Mouse (Mus musculus) liver, embryonic 14.5 days (tissue): ENCODE measurements around the gene Ankrd52. TPM values are rescaled to one million over a fixed set of nuclear protein-coding genes. Genes with fewer than 3 reads are reported as not detected.

Experiments used
- ATAC-seq: fragments of 200-750 bp; cut with Nextera tagmentation; 2 replicates; pipeline ENCODE4 v1.8.0; 2017; ENCODE audit warnings: moderate number of reproducible peaks, mild to moderate bottlenecking, moderate library complexity; ENCODE audit not compliant: insufficient read depth
- DNase-seq, 3 experiments: peaks; one replicate each; pipeline ENCODE4 v3.0.0-alpha.2; 2012 to 2013; ENCODE audit warnings: low read depth in 3 of 3, low spot score in 3 of 3
- H3K27ac ChIP-seq: fragments of 300-500 bp; sonication (generic); 2 replicates; pipeline ENCODE4 v1.5.1; 2014; ENCODE audit warnings: moderate library complexity, mild to moderate bottlenecking, control low read depth, inconsistent platforms
- H3K27me3 ChIP-seq: fragments of 300-500 bp; sonication (generic); 2 replicates; pipeline ENCODE4 v1.6.1; 2014; ENCODE audit warnings: mild to moderate bottlenecking, low read length, moderate library complexity; ENCODE audit not compliant: control insufficient read depth, insufficient read depth
- H3K36me3 ChIP-seq: fragments of 300-500 bp; sonication (generic); replicated peaks from 2 replicates; pipeline ENCODE4 v1.6.1; 2014; ENCODE audit warnings: low read depth; ENCODE audit not compliant: control insufficient read depth, insufficient read depth
- H3K4me1 ChIP-seq, 2 experiments: fragments of 200-500 bp in 1 of 2; fragments of 300-500 bp in 1 of 2; sonication (generic) in 1 of 2; replicated peaks; 2 replicates each; pipeline ENCODE4 v1.6.1; 2012 to 2014; ENCODE audit warnings: antibody characterized with exemption in 1 of 2, inconsistent platforms in 1 of 2, low read length in 1 of 2; ENCODE audit not compliant: control insufficient read depth in 2 of 2, insufficient read depth in 2 of 2
- H3K4me2 ChIP-seq: fragments of 300-500 bp; sonication (generic); 2 replicates; pipeline ENCODE4 v1.6.1; 2014; ENCODE audit warnings: low read depth, mild to moderate bottlenecking, control low read depth, moderate library complexity
- H3K4me3 ChIP-seq, 2 experiments: fragments of 200-500 bp in 1 of 2; fragments of 300-500 bp in 1 of 2; sonication (generic) in 1 of 2; 2 replicates each; pipeline ENCODE4 v1.5.1; 2012 to 2014; ENCODE audit warnings: low read depth in 2 of 2, low read length in 2 of 2, mild to moderate bottlenecking in 2 of 2, control low read depth in 1 of 2, inconsistent platforms in 1 of 2, moderate library complexity in 1 of 2; ENCODE audit not compliant: insufficient read depth in 1 of 2
- H3K9ac ChIP-seq: fragments of 300-500 bp; sonication (generic); replicated peaks from 2 replicates; pipeline ENCODE4 v1.6.1; 2014; ENCODE audit warnings: mild to moderate bottlenecking, control low read depth, moderate library complexity
- H3K9me3 ChIP-seq: fragments of 300-500 bp; sonication (generic); 2 replicates; pipeline ENCODE4 v1.6.1; 2016; ENCODE audit warnings: low read length, mixed read lengths; ENCODE audit not compliant: control insufficient read depth
- CTCF ChIP-seq: IDR thresholded peaks from 2 replicates; pipeline ENCODE4 v1.5.1; 2016; ENCODE audit warnings: antibody characterized with exemption, low read depth, control low read depth
- EP300 ChIP-seq: IDR thresholded peaks from 2 replicates; pipeline ENCODE4 v1.6.1; 2016; ENCODE audit warnings: antibody characterized with exemption, low read depth
- WGBS: fragments of 180-500 bp; shearing (Covaris S2); extraction: QIAGEN DNeasy Blood & Tissue Kit; methylation state at CpG from one replicate; pipeline ENCODE4 v1.1.7; 2014; ENCODE audit not compliant: insufficient replicate concordance; 5-methylcytosine and 5-hydroxymethylcytosine counted together
- polyA plus RNA-seq, 2 experiments: library from polyadenylated mRNA; depleted of rRNA in 1 of 2; stranded (reverse) in 1 of 2; unstranded in 1 of 2; fragments of >200 nt; fragmentation: Nextera tagmentation in 1 of 2; extraction: Ambion mirVana in 1 of 2; gene quantifications; 2 replicates each; pipeline versions ENCODE4 v1.2.1 to v1.2.3; 2012 to 2014

The Ankrd52 gene
- polyA plus RNA-seq, 2 experiments, result 4.3 to 7.4 TPM

- 26% methylated on average over 3 of the region's 3 CpGs for WGBS
- peak overlapping the region; percentile 95 for H3K9ac ChIP-seq
- peaks cover 6% of the 10 kb centered on the region; the same call in 1 of the 2 replicates for H3K36me3 ChIP-seq
- peak; percentile 85 for TF ChIP-seq EP300
- TF ChIP-seq CTCF, result no peak
- no peaks in the 10 kb centered on the region for H3K27me3 ChIP-seq
- H3K4me3 ChIP-seq, result peak overlapping the region; percentile 68 to 81
- H3K4me2 ChIP-seq, result peak overlapping the region; percentile 80
- peaks cover 52 to 56% of the 10 kb centered on the region in 2 experiments for H3K4me1 ChIP-seq
- ATAC-seq (peak; percentile 32), DNase-seq (peak; percentile 70 to 73 (median 70))
- H3K27ac ChIP-seq, result peak overlapping the region; percentile 86
- H3K9me3 ChIP-seq, result no peaks in the 10 kb centered on the region
Observed at GRCm38 (mm10) chr10:128336597-128336996, 40.3 kb upstream of the Ankrd52 start.

GRCm38 (mm10) chr10:128337306-128338181 lies 39.4 kb upstream of the Ankrd52 start, which contains the start of gene Cs:
Gene Cs (plus strand): TSS chr10:128337734.
- Histone ChIP-seq H3K4me1 (peaks cover 53 to 54% of the 10 kb centered on the region in 2 experiments), H3K36me3 (peaks cover 6% of the 10 kb centered on the region; the same call in 1 of the 2 replicates), H3K27me3 (no peaks in the 10 kb centered on the region), H3K27ac (peak within 1 kb of the TSS; percentile 86), H3K9me3 (no peaks in the 10 kb centered on the region), H3K9ac (peak within 1 kb of the TSS; percentile 95), H3K4me2 (peak within 1 kb of the TSS; percentile 80), H3K4me3 (peak within 1 kb of the TSS; percentile 68 to 81)
- ATAC-seq, result peak; percentile 91
- TF ChIP-seq CTCF (no peak), EP300 (no peak)
- under 1% methylated on average over 61 of the region's 61 CpGs for WGBS
- DNase-seq, result peak; percentile 93 to 94 (median 94)

GRCm38 (mm10) chr10:128338415-128338814 lies 38.5 kb upstream of the Ankrd52 start:
- Histone ChIP-seq H3K27me3 (no peaks in the 10 kb centered on the region), H3K4me3 (peak overlapping the region; percentile 68 to 81), H3K9me3 (no peaks in the 10 kb centered on the region), H3K4me2 (peak overlapping the region; percentile 80), H3K9ac (peak overlapping the region; percentile 95), H3K4me1 (peaks cover 55 to 57% of the 10 kb centered on the region in 2 experiments), H3K27ac (peak overlapping the region; percentile 86), H3K36me3 (peaks cover 6% of the 10 kb centered on the region; the same call in 1 of the 2 replicates)
- TF ChIP-seq EP300, result no peak
- TF ChIP-seq CTCF, result no peak
- WGBS, result 11% methylated on average over 5 of the region's 5 CpGs
- DNase-seq (peak in 1 of 3 experiments; percentile 48), ATAC-seq (peak; percentile 5; the same call in 1 of the 2 replicates)

DNA sequence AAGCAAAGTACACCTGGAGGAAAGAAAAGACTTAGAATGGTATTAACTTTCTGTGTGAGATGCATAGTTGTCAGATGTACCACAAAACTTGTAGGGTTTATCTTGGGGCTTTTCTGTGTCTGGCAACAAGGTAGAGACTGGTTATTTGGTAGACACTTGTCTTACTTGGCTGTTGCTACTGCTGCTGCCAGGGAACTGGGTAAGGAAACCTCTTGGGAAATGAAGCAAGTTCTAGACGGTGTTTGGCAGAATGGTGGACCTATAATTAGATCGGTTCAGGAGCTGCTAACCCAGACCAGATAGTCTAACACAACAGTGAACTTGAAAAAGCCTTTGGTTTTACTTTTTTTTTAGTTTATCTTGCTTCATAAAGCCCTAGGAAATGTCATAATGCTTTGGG lies 38.0 kb upstream of the Ankrd52 start:
- Histone ChIP-seq H3K4me2 (peak overlapping the region; percentile 80), H3K9me3 (no peaks in the 10 kb centered on the region), H3K27ac (peak overlapping the region; percentile 86), H3K36me3 (peaks cover 6% of the 10 kb centered on the region; the same call in 1 of the 2 replicates), H3K4me3 (peak overlapping the region; percentile 31 to 81; a peak in 3 of 4 replicates), H3K27me3 (no peaks in the 10 kb centered on the region), H3K4me1 (peaks cover 59 to 62% of the 10 kb centered on the region in 2 experiments), H3K9ac (peak overlapping the region; percentile 95)
- ATAC-seq (no peak), DNase-seq (no peak)
- TF ChIP-seq EP300 (no peak), CTCF (no peak)
- 60% methylated on average over 2 of the region's 2 CpGs for WGBS

GRCm38 (mm10) chr10:128340257-128340656 lies 36.7 kb upstream of the Ankrd52 start:
- H3K4me3 ChIP-seq, result no peak overlapping the region
- peaks cover 60 to 62% of the 10 kb centered on the region in 2 experiments for H3K4me1 ChIP-seq
- H3K27ac ChIP-seq, result peak overlapping the region; percentile 6; the same call in 1 of the 2 replicates

More at GRCm38 (mm10) chr10:128340257-128340656, 36.7 kb upstream of the Ankrd52 start:
- H3K27me3 ChIP-seq, result no peaks in the 10 kb centered on the region
- H3K9me3 ChIP-seq, result no peaks in the 10 kb centered on the region
- H3K36me3 ChIP-seq, result peaks cover 6% of the 10 kb centered on the region; the same call in 1 of the 2 replicates
- DNase-seq, result peak in 1 of 3 experiments; percentile 46
- 26% methylated on average over 2 of the region's 2 CpGs for WGBS
- no peak for TF ChIP-seq EP300
- peak; percentile 56 for TF ChIP-seq CTCF
- H3K9ac ChIP-seq, result no peak overlapping the region
- peak overlapping the region; percentile 80 for H3K4me2 ChIP-seq
- ATAC-seq, result no peak
